Mouse (Mus musculus): ENCODE results near the gene Mpo. TPM values are rescaled to one million over a fixed set of nuclear protein-coding genes. Genes with fewer than 3 reads are reported as not detected.
A peak's percentile ranks its signal among the peaks of the same experiment; 100 is the strongest.

The Mpo gene
- polyA plus RNA-seq, 1 experiment from 2014 or later: 1.7 TPM

DNA sequence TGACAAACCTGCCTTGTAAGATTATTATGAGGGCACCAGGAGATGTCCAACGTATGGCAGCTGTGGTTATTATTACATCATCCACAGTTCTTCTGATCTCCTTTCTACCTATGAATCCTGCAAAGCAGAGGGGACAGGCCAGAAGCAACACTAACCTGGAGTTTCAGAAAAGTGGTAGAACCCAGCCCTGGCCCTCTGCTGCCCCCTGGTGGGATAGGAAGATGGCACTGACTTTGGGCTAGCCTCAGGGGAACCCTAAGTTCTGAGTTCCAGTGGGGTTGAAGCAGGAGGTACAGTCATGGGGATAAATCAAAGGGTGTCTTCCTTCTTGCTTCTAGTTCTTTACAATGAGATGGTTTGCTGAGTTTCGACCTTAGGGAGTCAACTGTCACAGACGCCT is 22.4 kb upstream of the Mpo start:
- no peak overlapping the region for H3K27ac ChIP-seq
- no peaks in the 10 kb centered on the region for H3K36me3 ChIP-seq
- H3K9ac ChIP-seq (replicated peaks): no peak overlapping the region
- H3K27me3 ChIP-seq: peaks cover 26% of the 10 kb centered on the region
- ATAC-seq (ENCODE audit: insufficient number of reproducible peaks, insufficient read depth, low FRiP score, low TSS enrichment, low read depth): no peak
- H3K4me2 ChIP-seq: no peak overlapping the region
- no peaks in the 10 kb centered on the region for H3K4me1 ChIP-seq (replicated peaks)
- no peaks in the 10 kb centered on the region for H3K9me3 ChIP-seq
- WGBS: 63% methylated on average over 3 of the region's 3 CpGs
- H3K4me3 ChIP-seq (replicated peaks): no peak overlapping the region

DNA sequence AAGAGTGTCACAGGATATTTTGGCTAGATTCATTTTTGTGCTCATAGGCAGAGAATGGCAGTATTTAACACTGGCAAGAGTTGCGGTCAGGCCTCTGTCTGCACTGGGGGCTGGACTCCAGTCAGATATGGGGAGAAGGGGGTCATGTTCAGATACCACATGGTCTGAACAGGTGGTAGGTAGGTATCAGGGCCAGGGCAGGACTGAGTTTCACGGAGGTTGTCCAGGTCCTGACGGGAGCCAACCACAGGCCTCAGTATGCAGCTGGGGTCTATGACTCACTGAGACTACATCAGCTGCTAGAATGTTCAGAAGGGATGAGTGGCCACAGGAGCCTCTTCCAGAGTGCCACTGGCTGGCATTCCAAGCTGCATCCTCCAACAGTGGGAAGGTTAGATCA is 21.0 kb upstream of the Mpo start:
- no peaks in the 10 kb centered on the region for H3K9me3 ChIP-seq
- no peak overlapping the region for H3K4me3 ChIP-seq (replicated peaks)
- H3K4me2 ChIP-seq: no peak overlapping the region
- H3K27me3 ChIP-seq: peaks cover 16% of the 10 kb centered on the region; the same call in 1 of the 2 replicates
- H3K4me1 ChIP-seq (replicated peaks): no peaks in the 10 kb centered on the region
- no peak overlapping the region for H3K27ac ChIP-seq
- 85% methylated on average over 3 of the region's 3 CpGs for WGBS
- H3K36me3 ChIP-seq: no peaks in the 10 kb centered on the region
- ATAC-seq (ENCODE audit: insufficient number of reproducible peaks, insufficient read depth, low FRiP score, low TSS enrichment, low read depth): no peak
- no peak overlapping the region for H3K9ac ChIP-seq (replicated peaks)

- Histone ChIP-seq H3K9ac (replicated peaks) (peak overlapping the region; percentile 65), H3K27me3 (peaks cover 18% of the 10 kb centered on the region; the same call in 1 of the 2 replicates), H3K36me3 (no peaks in the 10 kb centered on the region), H3K4me3 (replicated peaks) (peak overlapping the region; percentile 44), H3K9me3 (no peaks in the 10 kb centered on the region), H3K27ac (no peak overlapping the region), H3K4me1 (replicated peaks) (peaks cover 18% of the 10 kb centered on the region), H3K4me2 (peak overlapping the region; percentile 82)
- WGBS: 8% methylated on average over 30 of the region's 32 CpGs
- ATAC-seq (ENCODE audit: insufficient number of reproducible peaks, insufficient read depth, low FRiP score, low TSS enrichment, low read depth): peak; percentile 80
Measured at GRCm38 (mm10) chr11:87778100-87778765, 15.1 kb upstream of the Mpo start.

DNA sequence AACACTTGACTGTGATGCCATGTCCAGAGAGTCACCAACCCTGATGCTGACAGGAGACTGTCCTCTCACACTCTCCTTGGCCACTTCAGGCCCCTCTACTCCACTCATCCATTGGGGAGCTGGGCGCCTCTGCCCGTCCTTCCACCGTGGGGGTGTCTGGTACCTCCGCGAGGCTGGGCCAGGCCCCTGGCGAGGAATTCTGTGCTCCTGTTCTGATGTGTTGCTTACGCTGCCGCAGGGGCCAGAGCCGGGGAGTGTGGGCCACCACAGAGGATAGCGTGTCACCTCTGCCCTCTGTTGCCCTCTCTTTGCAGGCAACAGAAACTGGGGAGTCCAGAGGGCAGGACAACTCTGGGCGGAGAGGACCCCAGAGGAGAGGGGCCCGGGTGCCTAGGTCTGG is 14.5 kb upstream of the Mpo start:
- Histone ChIP-seq H3K27ac (no peak overlapping the region), H3K4me2 (peak overlapping the region; percentile 82), H3K4me1 (replicated peaks) (peaks cover 18% of the 10 kb centered on the region), H3K9me3 (no peaks in the 10 kb centered on the region), H3K9ac (replicated peaks) (peak overlapping the region; percentile 65; the same call in 1 of the 2 replicates), H3K4me3 (replicated peaks) (peak overlapping the region; percentile 44), H3K36me3 (no peaks in the 10 kb centered on the region), H3K27me3 (peaks cover 18% of the 10 kb centered on the region; the same call in 1 of the 2 replicates)
- WGBS: 41% methylated on average over 12 of the region's 12 CpGs
- ATAC-seq (ENCODE audit: insufficient number of reproducible peaks, insufficient read depth, low FRiP score, low TSS enrichment, low read depth): peak; percentile 43

DNA sequence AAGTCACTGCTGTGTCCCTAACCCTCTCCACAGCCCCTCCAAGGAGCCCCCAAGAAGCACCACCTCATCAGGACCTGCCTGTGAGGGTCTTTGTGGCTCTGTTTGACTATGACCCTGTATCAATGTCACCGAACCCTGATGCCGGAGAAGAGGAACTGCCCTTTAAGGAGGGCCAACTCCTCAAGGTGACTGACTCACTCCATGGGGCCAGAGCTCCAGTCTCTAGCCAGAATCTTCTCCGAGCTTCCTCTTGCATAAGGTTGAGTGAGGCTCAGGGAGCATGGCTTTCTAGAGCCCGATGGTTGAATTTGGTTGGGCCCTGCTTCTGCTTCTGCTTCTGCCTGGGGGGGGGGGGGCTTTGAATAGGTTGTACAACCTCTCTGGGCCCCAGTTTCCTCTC is 14.0 kb upstream of the Mpo start:
- Histone ChIP-seq H3K36me3 (no peaks in the 10 kb centered on the region), H3K9me3 (no peaks in the 10 kb centered on the region), H3K27ac (no peak overlapping the region), H3K4me3 (replicated peaks) (no peak overlapping the region), H3K9ac (replicated peaks) (no peak overlapping the region), H3K27me3 (peaks cover 18% of the 10 kb centered on the region; the same call in 1 of the 2 replicates), H3K4me1 (replicated peaks) (peaks cover 18% of the 10 kb centered on the region), H3K4me2 (no peak overlapping the region)
- no peak for ATAC-seq (ENCODE audit: insufficient number of reproducible peaks, insufficient read depth, low FRiP score, low TSS enrichment, low read depth)
- 75% methylated on average over 4 of the region's 4 CpGs for WGBS

- Histone ChIP-seq H3K9ac (replicated peaks) (no peak overlapping the region), H3K27me3 (peaks cover 18% of the 10 kb centered on the region; the same call in 1 of the 2 replicates), H3K27ac (no peak overlapping the region), H3K9me3 (no peaks in the 10 kb centered on the region), H3K4me2 (no peak overlapping the region), H3K36me3 (no peaks in the 10 kb centered on the region), H3K4me3 (replicated peaks) (no peak overlapping the region), H3K4me1 (replicated peaks) (peaks cover 18% of the 10 kb centered on the region)
- WGBS: 81% methylated on average over 8 of the region's 8 CpGs
- no peak for ATAC-seq (ENCODE audit: insufficient number of reproducible peaks, insufficient read depth, low FRiP score, low TSS enrichment, low read depth)
Measured at GRCm38 (mm10) chr11:87780130-87780529, 13.3 kb upstream of the Mpo start.

GRCm38 (mm10) chr11:87790088-87790487 is 3.3 kb upstream of the Mpo start:
- H3K9me3 ChIP-seq: no peaks in the 10 kb centered on the region
- no peak overlapping the region for H3K27ac ChIP-seq
- H3K27me3 ChIP-seq: no peaks in the 10 kb centered on the region
- no peak overlapping the region for H3K9ac ChIP-seq (replicated peaks)
- H3K36me3 ChIP-seq: no peaks in the 10 kb centered on the region
- WGBS: 91% methylated on average over 6 of the region's 6 CpGs
- no peak overlapping the region for H3K4me3 ChIP-seq (replicated peaks)
- H3K4me2 ChIP-seq: no peak overlapping the region
- no peaks in the 10 kb centered on the region for H3K4me1 ChIP-seq (replicated peaks)
- no peak for ATAC-seq (ENCODE audit: insufficient number of reproducible peaks, insufficient read depth, low FRiP score, low TSS enrichment, low read depth)

DNA sequence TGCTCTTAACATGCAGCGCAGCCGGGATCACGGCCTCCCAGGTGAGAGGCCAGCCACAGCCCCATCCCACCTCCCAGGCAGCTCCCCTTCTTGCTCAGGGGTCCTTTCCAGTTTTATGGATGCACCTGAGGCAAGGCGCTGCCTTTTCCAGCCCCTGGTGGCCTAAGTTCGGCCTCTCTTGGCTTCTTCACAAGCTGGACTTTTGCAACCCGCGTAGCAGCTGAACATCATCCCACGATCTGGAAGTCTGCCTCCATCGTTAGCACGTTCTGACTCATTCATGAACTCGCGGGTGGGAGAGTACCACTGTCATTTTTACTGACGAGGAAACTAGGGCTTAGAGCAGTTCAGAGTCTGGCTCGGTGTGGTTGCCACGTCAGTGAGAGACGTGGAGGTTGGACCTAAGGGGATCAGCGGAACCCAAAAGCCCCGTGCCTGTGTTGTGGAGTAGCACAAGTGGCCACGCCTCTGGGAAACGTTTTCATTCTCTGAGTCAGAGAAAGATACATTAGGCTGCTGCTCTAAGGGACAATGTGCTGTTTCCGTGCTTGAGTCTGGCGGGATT is 8.4 kb downstream of the Mpo start:
- Histone ChIP-seq H3K4me2 (no peak overlapping the region), H3K27ac (no peak overlapping the region), H3K9ac (replicated peaks) (no peak overlapping the region), H3K4me1 (replicated peaks) (0 out of 2 replicates have a peak, but pooled peaks cover 3% of the 10 kb centered on the region), H3K4me3 (replicated peaks) (no peak overlapping the region), H3K36me3 (no peaks in the 10 kb centered on the region), H3K27me3 (0 out of 2 replicates have a peak, but pooled peaks cover 2% of the 10 kb centered on the region), H3K9me3 (no peaks in the 10 kb centered on the region)
- 83% methylated on average over 22 of the region's 22 CpGs for WGBS
- no peak for ATAC-seq (ENCODE audit: insufficient number of reproducible peaks, insufficient read depth, low FRiP score, low TSS enrichment, low read depth)

GRCm38 (mm10) chr11:87802621-87803020 is 9.2 kb downstream of the Mpo start:
- H3K4me3 ChIP-seq (replicated peaks): no peak overlapping the region
- H3K36me3 ChIP-seq: no peaks in the 10 kb centered on the region
- no peak overlapping the region for H3K27ac ChIP-seq
- no peak overlapping the region for H3K4me2 ChIP-seq
- no peak overlapping the region for H3K9ac ChIP-seq (replicated peaks)
- ATAC-seq (ENCODE audit: insufficient number of reproducible peaks, insufficient read depth, low FRiP score, low TSS enrichment, low read depth): 0 out of 2 replicates have a peak, but pooled peaks have one; percentile 37
- 0 out of 2 replicates have a peak, but pooled peaks cover 2% of the 10 kb centered on the region for H3K27me3 ChIP-seq
- 41% methylated on average over 14 of the region's 14 CpGs for WGBS
- 0 out of 2 replicates have a peak, but pooled peaks cover 3% of the 10 kb centered on the region for H3K4me1 ChIP-seq (replicated peaks)
- no peaks in the 10 kb centered on the region for H3K9me3 ChIP-seq

GRCm38 (mm10) chr11:87805448-87805847 is 12.1 kb downstream of the Mpo start:
- Histone ChIP-seq H3K4me2 (no peak overlapping the region), H3K9me3 (no peaks in the 10 kb centered on the region), H3K4me3 (replicated peaks) (no peak overlapping the region), H3K4me1 (replicated peaks) (0 out of 2 replicates have a peak, but pooled peaks cover 3% of the 10 kb centered on the region), H3K27me3 (0 out of 2 replicates have a peak, but pooled peaks cover 2% of the 10 kb centered on the region), H3K27ac (no peak overlapping the region), H3K9ac (replicated peaks) (no peak overlapping the region), H3K36me3 (no peaks in the 10 kb centered on the region)
- WGBS: 60% methylated on average over 1 of the region's 1 CpGs
- no peak for ATAC-seq (ENCODE audit: insufficient number of reproducible peaks, insufficient read depth, low FRiP score, low TSS enrichment, low read depth)

GRCm38 (mm10) chr11:87807433-87807832 is 14.1 kb downstream of the Mpo start:
- no peak overlapping the region for H3K9ac ChIP-seq (replicated peaks)
- no peak overlapping the region for H3K4me2 ChIP-seq
- H3K9me3 ChIP-seq: no peaks in the 10 kb centered on the region
- 89% methylated on average over 6 of the region's 6 CpGs for WGBS
- H3K4me1 ChIP-seq (replicated peaks): 0 out of 2 replicates have a peak, but pooled peaks cover 2% of the 10 kb centered on the region
- H3K4me3 ChIP-seq (replicated peaks): no peak overlapping the region
- 0 out of 2 replicates have a peak, but pooled peaks cover 2% of the 10 kb centered on the region for H3K27me3 ChIP-seq
- H3K36me3 ChIP-seq: no peaks in the 10 kb centered on the region
- no peak for ATAC-seq (ENCODE audit: insufficient number of reproducible peaks, insufficient read depth, low FRiP score, low TSS enrichment, low read depth)
- no peak overlapping the region for H3K27ac ChIP-seq

Measured in limb, embryonic 12.5 days (tissue).